Mouse (Mus musculus) gastrocnemius, adult 18-20 months (tissue): ENCODE measurements around the gene Cbx7. TPM values are rescaled to one million over a fixed set of nuclear protein-coding genes. Genes with fewer than 3 reads are reported as not detected.
"Not testable (repeated sequence)": the region's sequence is repeated elsewhere in the genome, so short reads cannot be mapped to it uniquely, and the experiment has no call there.

Experiments
- DNase-seq: peaks from one replicate; pipeline ENCODE4 v3.0.0; 2021; ENCODE audit warnings: low spot score
- total RNA-seq, 2 experiments: library from RNA; stranded (reverse); gene quantifications; 2 replicates each; pipeline ENCODE4 v1.2.3; 2021

The Cbx7 gene
- total RNA-seq, 2 experiments from 2014 or later: 20.5 to 22.9 TPM

DNA sequence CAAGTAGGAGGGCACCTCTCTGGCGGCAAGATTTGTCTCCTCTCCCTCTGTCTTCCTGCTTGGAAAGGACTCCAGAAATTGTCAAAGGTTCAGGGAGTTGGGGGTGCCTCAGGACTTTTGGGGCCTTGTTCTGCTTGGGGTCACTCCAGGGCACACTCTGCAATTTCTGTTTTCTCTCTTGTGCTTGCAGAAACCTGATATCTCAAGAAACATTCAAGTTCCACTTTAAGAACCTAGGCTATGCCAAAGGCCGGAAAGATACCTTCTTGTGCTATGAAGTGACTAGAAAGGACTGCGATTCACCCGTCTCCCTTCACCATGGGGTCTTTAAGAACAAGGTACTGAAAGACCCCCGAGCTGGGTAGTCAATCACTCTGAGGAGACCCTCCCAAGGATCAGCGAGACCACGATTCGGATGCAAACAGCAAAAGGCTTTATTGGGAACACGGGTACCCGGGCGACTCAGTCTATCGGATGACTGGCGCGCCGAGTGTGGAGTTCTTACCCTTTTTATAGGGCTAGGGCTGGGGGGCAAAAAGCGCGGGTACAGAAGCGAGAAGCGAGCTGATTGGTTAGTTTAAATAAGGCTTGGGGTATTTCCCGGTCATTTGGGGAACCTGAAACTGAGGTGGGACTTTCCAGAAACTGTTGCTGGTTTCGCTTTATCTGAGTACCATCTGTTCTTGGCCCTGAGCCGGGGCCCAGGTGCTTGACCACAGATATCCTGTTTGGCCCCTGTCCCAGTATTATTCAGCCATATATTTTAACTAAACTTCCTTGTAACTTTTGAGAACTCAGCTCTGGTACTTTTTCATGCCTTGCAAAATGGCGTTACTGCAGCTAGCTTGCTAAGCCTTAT, 75.5 kb downstream of the Cbx7 start:
- DNase-seq: not testable (repeated sequence)

GRCm38 (mm10) chr15:79894343-79894742, 76.6 kb downstream of the Cbx7 start:
- DNase-seq: no peak

DNA sequence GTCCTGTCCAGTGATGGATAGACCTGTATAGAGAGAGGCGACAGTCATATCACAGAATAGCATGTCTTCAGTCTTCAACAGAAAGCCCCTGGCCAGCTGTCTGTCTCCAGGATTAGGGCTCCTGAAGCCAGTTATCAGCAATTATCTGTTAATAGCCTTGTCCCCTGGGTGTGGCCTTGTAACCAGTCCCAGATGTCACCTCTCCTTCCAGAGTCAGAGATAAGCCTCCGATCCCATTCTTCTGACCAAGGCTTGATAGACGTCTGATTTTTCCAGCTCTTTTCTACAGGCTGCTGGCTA, 77.1 kb downstream of the Cbx7 start:
- no peak for DNase-seq

- DNase-seq: no peak
Measured at GRCm38 (mm10) chr15:79892995-79893823, 77.7 kb downstream of the Cbx7 start.

GRCm38 (mm10) chr15:79892213-79892541, 78.7 kb downstream of the Cbx7 start:
- peak; percentile 68 for DNase-seq

- DNase-seq: peak; percentile 63
Measured at GRCm38 (mm10) chr15:79891436-79892212, 79.3 kb downstream of the Cbx7 start, which contains the start of gene Apobec3. Apobec3 (plus strand) TSS chr15:79891659.

DNA sequence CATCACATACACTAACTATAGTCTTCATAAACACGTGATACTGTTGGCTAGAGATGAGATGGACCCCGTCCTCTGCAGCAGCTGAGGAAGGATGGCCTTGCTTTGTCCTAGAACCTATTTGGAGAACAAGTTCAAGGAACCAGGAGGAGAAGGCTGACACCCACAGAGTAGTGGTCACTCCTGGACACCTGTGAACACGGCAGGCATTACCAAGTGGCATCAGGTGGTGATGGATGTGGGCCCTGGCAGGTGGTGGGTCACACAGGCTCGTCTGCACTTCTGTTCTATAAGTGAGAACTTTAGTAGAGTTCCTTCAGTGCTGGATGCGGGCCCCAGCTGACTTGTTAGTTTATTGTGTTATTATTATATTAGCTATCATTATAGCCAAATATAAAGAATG, 86.1 kb downstream of the Cbx7 start:
- no peak for DNase-seq

DNA sequence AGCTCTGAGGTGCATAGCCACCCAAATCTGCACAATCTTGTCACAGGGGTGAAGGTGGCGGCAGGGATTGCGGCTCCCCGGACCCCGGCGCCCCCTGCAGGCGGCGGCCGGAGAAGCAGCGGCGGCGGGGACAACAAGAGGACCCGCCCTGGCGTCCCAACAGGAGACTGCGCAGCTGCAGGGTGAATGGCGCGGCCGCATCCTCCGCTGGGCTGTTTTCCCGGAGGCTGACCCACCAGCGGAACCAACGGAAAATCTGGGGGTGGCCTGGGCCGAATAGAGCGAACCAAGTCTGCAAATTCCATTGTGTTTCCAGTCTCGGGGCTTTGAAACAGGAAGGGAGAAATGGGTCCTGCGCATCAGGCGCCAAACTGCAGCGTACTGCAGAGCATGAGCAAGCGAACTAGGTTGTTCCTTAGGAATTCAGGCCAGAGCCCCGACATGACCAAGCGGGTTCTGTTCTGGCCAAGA, 87.5 kb downstream of the Cbx7 start:
- DNase-seq: peak; percentile 91

DNA sequence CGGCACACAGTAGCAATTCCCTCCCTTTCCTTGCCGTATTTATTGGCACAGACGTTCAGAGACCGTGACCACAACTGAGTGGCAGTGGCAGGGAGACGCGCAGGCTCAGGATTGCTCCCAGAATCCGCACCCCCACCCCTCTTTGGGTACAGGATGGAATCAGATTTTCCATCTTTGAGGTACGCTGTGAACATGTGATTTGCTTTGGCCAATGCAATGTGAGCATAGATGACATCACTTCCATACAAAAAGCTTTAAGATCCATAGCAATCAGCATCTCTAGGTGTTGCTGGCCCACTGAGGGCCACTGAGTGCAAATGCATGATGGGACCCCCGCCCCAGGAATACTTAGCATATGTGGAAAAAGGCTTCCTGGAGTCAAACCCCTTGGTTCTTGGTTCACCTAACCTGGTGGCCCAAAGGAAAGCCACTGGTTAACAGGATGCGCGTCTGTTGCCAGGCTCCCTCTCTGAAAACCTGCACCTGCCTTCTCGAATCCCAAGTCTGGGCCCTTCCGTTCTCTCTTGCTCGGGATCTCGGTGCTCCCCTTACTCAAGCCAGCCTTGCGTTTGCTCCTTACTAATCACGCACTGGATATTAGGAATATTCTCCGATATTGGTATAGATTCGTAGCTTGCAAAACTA, 88.2 kb downstream of the Cbx7 start:
- no peak for DNase-seq

DNA sequence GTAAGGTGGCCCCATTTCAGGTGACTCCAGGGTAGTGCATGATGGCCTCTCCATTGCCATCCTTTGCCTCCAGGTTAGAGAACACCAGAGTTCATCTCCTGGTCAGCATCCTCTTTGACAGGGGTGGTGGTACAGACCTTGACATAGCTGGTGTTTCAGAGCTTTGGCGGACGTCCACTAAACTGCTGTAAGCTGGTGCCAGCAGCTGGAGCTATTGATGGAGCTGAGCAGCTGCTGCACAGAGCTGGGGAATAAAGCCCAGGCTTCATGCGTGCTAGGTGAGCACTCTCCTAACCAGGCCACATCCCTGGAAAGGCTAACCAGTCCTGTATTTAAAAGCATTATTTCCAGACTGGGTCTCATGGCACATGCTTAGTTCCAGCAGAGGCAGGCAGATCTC, 90.4 kb downstream of the Cbx7 start:
- no peak for DNase-seq

DNA sequence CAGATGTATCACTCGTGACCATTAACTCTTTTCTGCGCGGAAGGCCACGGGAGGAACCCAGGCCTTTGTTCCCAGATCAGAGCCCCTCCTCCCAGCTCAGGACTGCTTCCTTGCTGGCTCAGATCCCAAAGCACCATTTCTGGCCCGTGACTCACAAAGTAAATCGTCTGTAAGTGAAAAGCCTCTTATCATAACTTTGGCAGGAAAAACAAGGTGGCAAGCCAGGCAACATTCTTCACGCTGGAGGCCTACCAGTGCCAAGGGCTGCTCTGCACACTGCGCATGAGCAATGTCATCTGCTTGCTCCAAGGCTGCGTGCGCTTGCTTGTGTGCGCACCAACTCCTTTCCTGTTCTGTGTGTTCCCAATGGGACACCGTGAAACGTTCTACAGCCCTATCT, 91.6 kb downstream of the Cbx7 start:
- peak; percentile 59 for DNase-seq

DNA sequence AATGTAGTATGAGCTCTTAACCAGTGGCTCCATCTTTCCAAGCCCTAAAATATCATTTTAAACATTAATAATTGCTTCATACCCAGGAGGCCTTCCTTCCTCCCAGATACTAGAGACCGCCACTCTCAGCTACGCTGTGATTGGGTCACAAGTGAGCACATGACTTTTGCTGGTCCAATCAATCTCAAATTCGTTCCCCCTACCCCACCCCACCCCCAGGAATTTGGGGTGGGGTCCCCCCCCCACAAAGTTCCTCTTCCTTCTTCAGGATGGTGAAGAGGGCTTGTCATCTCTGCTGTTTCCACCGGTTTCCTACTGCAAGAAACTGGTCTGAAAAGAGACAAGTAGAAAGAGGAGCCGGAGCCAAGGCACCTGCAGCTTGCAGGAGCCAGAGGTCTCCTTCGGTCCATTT, 92.2 kb downstream of the Cbx7 start:
- DNase-seq: peak; percentile 13

DNA sequence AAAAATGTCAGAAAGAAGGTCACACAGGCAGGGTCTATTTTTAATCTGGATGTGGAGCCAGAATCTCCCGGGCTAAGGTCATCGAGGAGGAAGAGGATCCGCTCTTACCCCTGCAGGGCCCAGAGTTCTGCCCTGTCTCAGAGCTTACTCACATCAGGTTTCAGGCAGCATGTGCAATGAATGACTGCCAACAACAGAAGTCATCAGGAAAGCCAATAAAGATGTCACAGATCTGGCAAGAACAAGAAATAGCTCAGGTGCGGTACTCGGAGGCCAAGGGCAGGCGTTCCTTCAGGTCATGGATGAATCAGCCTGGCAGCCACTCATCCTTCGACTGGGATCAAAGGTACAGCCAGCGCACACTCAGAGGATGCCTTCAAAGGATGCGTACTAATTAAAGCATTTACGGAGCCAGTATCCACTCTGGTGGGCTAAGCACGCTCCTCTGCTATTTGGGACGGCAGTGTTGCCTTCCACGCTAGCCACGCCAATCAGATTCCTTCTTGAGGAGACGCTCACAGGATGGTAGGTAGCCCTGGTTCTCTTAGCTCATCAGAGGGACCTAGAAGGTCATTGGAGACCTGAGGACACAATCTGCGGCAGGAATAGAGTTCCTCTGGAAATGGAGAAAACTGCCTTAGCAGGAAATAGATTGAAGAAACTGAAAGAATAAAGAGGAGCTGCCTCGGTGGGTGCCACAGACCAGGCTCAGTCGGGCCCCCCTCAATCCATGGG, 95.5 kb downstream of the Cbx7 start:
- no peak for DNase-seq

GRCm38 (mm10) chr15:79873995-79874394, 96.9 kb downstream of the Cbx7 start:
- DNase-seq: no peak

DNA sequence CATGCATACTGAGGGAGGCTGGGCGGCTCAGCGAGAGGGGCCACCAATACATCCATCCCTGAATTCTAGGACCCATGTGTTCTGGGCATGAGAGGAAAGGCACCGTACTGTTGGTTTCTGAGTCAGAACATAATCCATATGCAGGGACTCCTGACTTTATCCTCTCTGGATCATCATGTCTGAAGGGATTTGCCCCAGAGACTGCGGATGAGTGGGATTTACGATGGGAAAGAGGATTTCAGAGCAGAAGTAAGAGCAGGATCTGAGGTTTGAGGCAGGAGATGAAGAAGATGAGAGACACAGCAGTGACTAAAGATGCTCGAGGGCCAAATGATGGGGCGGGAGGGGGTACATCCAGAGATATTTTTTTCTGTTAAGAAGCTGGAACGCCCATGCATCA, 97.4 kb downstream of the Cbx7 start:
- no peak for DNase-seq

GRCm38 (mm10) chr15:79867260-79868002, 103.5 kb downstream of the Cbx7 start:
- no peak for DNase-seq
